Mouse (Mus musculus) thymus, postnatal 0 days (tissue): ENCODE data around the gene Endou. TPM values are rescaled to one million over a fixed set of nuclear protein-coding genes. Genes with fewer than 3 reads are reported as not detected.
A peak's percentile ranks its signal among the peaks of the same experiment; 100 is the strongest.

ENCODE experiments used
- DNase-seq: peaks from one replicate; pipeline ENCODE4 v3.0.0-alpha.2; 2015; ENCODE audit warnings: low spot score
- polyA plus RNA-seq: library from polyadenylated mRNA; unstranded; fragments of >200 nt; fragmentation: Nextera tagmentation; extraction: Ambion mirVana; gene quantifications from 2 replicates; pipeline ENCODE4 v1.2.1, GENCODE M21; 2015

The Endou gene
- polyA plus RNA-seq, 1 experiment from 2014 or later: 186 TPM

DNA sequence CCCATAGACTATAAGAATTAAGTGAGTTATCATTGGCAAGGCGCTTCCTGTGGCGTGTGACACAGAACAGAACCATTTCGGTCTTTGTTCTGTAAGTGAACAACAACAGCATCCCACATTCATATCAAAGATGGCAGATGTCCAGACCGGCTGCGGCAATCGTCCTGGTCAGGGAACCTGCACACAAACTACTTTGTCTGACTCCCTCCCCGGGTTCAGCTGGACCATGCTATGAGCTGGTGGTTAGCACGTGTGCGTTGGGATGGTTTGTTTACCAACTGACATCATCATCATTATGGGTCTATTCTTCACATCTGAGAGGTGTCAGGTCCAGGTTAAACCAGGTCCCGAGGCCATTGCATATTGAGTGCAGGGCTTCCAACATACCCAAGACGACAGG lies 2.7 kb downstream of the Endou start:
- no peak for DNase-seq

GRCm38 (mm10) chr15:97727520-97727919 lies 3.6 kb downstream of the Endou start:
- DNase-seq: peak; percentile 45

DNA sequence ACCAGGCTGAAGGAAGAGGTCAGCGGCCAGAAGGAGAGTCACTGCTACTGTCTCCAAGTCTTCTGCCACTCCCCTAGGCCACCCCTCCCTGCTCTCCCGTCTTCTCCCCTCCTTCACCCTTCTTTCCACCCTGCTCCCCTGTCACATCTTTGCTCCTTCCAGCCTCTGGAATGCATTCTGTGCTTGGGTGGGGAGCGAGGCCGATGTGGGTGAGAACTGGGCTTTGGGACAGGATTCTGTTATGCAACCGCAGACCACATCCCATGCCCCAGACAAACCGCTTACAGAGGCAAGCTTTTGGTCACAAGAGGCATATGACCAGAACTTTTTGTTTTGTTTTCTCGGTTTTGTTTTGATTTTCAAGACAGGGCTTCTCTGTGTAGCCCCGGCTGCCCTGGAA lies 4.1 kb downstream of the Endou start:
- peak; percentile 42 for DNase-seq

DNA sequence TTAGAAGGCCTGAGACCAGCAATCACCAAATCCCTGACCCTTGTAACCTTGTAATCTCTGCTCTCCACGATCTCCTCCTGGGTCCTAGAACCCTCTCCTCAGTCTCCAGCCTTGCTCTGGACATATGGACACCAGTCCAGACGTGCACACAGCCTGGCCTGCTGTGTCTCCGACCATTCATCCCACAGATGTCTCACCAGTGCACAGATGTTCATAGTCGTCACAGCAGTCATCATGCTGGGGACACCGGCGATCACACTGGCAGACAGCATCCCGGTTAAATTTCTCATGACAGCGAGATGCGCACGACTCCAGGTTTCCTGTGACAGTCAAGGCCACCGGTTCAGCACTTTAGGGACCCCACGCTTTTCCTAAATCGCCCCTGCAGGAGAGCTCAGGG lies 4.8 kb downstream of the Endou start:
- DNase-seq: no peak

GRCm38 (mm10) chr15:97725198-97725785 lies 5.8 kb downstream of the Endou start:
- DNase-seq: peak; percentile 66

DNA sequence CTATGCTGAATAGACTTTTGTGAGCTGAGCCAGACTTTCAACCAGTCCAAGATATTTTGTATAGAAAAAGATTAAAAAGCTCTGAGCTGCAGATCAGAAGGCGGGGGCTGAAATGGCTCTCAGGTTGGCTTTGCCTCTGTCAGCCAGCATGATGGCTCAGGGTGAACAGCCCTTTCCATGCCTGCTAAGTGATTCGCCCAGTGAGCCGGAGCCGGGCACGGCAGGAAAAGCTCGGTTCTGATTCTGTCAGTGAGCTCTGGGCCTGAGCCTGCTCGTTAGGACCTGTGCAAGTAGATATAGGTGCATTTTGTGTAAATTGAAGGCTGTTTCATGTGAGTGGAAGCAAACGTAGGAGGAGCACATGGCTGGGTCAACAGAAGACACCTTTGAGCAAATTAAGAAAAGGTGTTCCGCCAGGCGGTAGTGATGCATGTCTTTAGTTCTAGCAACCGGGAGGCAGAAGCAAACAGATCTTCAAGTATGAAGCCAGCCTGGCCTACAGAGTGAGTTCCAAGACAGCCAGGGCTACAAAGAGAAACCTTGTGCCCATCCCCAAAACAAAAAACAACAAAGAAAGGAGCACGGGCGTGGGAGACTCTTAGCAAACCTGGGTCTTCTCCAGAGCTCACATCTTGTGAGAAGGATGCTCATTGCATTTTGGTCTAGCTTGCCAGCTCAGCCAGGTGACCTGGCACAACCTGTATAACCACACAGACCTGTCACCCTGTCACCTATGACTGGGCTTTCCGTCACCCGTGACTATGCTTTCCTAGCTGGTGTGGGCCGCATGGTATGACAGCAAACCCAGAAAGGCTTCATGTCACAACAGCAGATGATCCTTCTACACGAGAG lies 6.6 kb downstream of the Endou start:
- DNase-seq: no peak

DNA sequence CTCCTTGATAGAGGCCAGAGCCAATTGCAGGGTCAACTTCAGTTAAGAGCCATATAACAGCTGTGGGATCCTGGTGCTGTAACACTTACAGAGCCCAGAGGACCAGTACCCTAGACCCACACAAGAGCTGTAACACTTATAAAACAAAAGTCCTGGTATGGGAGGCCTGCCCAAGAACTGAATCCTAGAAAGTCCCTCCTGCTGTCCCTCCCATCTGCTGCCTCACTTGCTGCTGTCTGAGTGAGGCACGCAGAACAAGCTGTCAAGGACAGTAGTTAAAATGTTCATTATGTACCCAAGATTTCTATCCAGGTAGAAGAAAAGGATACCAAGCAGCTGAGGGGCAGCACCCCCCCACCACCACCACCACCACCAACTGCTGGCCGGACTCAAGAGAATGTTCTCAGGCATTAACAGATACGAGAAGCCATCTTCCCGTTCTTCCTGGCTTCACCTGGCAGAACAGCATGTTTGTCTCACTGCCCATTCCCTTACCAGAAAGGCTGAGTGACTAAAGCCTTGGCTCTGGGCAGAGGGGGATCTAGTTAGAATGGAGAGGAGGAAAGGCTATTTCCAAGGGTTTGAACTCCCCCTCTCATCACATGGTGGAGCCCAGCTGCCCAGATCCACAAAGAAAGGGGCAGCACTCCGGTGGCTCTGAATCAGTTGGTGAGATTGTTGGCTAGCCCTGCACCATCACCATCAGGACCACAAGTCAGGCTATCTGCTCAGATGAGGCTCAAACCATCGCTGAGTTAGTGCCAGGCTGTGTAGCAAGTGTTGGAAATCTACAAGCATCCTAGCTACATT lies 7.4 kb downstream of the Endou start:
- no peak for DNase-seq

- DNase-seq: peak; percentile 89
These were observed 10.0 kb downstream of the Endou start for GRCm38 (mm10) chr15:97721008-97721701.

- peak; percentile 16 for DNase-seq
These were observed 11.0 kb downstream of the Endou start for GRCm38 (mm10) chr15:97720026-97720675.

DNA sequence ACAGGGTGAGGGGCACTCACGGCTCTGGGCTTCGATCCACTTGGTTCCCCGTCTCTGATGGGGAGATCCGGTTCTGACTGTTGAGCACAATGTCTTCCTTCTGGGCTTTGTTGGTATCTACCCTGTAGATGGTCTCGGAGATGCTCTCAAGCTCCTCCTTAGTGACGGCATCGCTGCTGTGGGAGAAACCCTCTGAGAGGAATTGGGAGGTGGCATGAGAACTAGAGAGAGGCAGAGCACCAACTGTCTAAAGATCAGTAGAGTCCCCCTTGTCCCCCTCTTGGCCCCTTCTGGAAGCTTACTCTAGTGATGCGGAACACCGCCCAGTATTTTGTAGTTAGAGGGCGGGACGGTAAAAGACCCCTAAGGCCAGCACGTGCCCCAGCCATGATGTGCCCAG lies 11.6 kb downstream of the Endou start:
- peak; percentile 44 for DNase-seq

DNA sequence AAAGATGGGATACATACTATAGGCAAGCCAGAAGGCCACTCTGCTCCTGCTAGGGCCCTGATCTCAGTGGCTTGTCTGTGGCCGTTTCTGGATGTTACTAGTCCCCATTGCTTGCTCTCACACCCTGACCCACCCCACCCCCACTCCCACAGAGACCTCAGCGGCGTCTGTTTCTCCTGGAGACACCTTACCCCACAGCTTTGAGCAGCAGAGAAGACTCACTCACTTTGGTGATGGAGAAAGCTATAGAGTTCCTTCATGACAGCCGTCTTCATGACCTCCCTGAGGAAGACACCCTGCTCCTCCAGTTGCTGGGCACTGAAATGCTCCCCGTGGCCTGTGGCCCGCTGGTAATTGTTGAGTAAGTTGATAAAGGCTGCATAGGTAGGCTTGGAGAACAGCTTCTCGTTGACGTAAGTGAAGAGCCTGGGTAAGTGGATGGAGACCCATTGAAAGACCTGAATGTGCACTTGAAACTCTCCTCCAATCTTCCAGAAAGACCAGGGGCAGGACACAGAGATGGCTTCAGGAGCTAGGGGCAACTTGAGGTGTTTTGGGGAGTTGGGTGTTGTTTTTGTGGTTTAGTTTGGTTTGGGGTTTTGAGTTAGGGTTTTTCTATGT lies 12.5 kb downstream of the Endou start:
- DNase-seq: peak; percentile 36

DNA sequence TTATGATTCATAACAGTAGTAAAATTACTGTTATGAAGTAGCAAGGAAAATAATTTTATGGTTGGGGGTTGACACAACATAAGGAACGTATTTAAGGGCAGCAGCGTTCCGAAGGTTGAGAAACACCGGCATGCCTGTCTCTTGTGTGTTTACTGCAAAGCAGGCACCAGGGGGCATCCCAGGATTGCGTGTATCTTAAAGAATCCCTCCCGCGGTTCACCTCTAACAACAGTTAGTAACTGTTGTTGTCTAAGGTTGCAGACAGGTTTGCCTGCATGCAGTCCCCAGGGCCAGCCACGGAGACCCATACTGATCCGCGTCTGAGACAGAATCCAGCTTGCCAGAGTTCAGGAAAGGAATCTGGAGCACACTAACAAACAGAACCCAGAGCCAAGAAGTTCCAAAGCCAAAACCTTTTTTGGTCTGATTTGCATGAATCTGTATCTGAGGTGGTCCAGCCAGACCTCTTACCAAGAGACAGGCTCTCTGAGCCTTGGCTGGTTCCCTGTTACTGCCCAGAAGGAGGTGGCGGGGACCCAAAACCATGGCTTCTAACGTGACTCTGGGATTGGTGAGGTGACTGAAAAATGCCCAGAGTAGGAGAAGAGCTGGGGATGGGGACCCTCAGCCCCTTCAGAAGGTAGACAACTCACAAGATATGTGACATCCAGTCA lies 13.1 kb downstream of the Endou start:
- peak; percentile 89 for DNase-seq

- DNase-seq: no peak
These were observed 14.4 kb downstream of the Endou start for GRCm38 (mm10) chr15:97716782-97717181.

- no peak for DNase-seq
These were observed 15.4 kb downstream of the Endou start for GRCm38 (mm10) chr15:97715734-97716133.

DNA sequence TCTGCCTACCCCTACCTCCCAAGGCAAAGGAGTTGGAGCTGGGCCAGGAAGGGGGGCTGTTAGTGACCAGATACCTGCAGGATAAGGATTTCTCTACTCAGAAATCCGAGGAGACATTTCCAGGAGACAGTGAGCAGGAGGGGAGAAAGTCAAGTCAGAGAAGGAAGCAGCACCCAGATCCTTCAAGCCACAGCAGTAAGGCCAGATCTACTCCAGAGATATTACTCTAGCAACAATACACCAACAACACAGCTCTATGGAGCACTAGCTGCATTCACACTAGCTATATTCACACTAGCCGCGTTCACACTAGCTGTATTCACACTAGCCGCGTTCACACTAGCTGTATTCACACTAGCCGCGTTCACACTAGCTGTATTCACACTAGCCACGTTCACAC lies 16.1 kb downstream of the Endou start:
- DNase-seq: no peak

DNA sequence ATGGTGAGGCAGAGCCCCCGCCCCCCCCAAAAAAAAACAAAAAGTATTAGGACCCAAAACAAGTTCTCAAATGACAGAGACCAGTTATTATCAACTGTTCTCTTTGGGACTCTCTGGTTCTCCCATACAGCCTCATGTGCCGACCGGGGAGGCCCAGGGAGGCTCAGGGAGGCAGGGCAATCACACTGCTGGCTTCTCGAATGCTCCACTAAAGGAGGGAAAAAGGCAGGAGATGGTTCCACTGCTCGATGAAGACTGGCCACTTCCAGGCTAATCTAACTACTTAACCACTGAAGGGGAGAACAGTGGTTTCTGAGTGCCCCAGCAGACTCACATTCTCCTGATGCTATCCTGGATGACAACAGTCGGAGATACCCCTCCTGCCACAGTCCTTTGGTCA lies 18.6 kb downstream of the Endou start:
- DNase-seq: no peak

- DNase-seq: no peak
These were observed 20.2 kb downstream of the Endou start for GRCm38 (mm10) chr15:97710906-97711305.

DNA sequence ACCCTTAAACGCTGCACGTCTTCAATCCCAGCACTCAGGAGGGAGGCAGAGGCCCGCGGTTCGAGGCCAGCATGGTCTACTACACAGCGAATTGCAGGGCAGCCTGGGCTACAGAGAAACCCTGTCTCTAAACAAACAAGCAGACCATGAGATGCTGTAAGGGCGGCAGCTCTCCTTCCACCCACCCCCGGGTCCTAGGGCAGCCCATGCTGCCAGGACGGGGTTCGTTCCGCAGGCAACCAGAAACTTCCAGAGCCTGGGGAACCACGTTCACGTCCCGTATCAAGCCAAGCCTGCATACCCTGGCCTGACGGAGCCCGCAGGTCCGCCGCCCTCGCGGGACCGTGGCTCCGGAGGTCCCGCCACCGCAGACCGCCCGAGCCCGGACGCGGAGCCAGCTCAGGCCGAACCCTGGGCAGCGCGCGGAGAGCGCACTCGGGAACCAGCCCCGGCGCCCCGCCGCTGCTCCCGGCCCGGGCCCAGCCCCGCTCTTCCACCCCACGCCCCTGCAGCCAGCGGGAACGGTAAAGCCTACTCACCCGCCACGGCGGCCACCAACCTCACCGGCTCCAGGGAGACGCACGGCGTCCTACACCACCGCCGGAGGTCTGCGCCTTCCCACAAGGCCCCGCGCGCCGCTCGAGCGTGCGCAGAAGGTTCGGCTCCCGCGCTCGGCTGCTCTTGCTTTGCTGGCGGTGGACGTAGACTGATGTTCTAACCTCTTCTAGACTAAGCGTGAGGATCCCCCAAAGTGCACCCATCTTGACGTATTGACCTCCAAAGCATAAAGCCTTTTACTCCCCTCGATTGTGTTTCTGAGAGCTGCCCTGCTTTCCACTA lies 25.7 kb downstream of the Endou start, which contains the start of gene Rpap3:
Gene Rpap3, minus strand, starts transcription at position 615 of the 840 bp plus-strand sequence.
- peak; percentile 86 for DNase-seq

- DNase-seq: no peak
These were observed 34.5 kb downstream of the Endou start for GRCm38 (mm10) chr15:97696616-97697015.
